8 mouse cellular contexts compared by ENCODE assay signal in the genomic region with DNA sequence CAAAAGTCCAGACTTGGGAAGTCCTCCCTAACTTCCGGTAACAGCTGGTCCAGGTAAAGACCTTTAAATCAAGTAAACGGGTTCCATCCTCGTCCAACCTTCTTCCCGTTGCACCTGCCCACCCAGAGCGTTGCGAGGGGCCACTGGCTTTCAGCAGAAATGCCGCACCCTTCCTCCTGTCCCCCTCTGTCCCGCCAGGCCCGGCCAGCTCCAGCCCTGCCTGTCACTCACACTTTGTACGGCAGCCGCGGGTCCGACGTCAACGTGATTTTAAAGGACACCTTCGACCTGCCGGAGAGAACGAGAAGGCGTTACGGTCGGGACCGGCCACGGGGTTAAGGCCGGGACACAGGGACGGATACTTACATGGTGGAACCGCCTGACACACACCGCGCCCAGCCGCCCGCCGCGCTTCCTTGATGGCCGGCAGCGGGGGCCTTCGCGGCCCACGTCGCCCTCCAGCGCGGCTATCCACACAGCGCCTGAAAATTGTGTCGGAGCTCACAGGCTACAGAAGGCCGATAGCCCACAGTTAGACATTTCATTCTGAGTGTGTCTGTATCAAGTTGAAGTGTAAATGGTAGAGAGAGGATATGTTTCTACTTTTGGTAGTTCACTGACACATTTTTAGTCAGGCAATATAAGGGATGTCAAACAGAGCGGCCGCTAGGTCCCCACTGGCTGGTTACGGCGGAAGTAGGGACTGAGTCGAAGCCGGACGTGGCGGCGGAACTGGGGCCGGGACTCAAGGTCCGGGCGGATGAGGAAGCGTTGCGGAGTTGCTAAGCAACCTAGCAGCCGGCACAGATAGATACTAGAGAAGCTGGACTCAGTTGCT. TPM values are rescaled to one million over a fixed set of nuclear protein-coding genes. Genes with fewer than 3 reads are reported as not detected.
DNase-seq lines count a peak whose midpoint lies in the region; ATAC-seq and TF ChIP-seq lines count a peak whose summit lies in the region.

A gene (minus strand): TSS at position 448 of the 838 bp plus-strand sequence.

- no peaks in the 10 kb centered on the region for H3K27me3 ChIP-seq in hindbrain, postnatal 0 days (ENCODE audit: insufficient read depth, low read length)

- peak; percentile 100 for ATAC-seq in common myeloid progenitor, adult 5-6 weeks (replicated peaks; ENCODE audit: low read depth, poor library complexity, severe bottlenecking)
- ATAC-seq in hindbrain, postnatal 0 days, result peak; percentile 100
- peak; percentile 99 for ATAC-seq in megakaryocyte, adult 5-6 weeks (ENCODE audit: poor library complexity, severe bottlenecking)

- peak within 1 kb of the TSS; percentile 84 for H3K9ac ChIP-seq in hindbrain, postnatal 0 days (replicated peaks; ENCODE audit: low read length)

- intact Hi-C loops in gastrocnemius, adult 2 months (cut with DNase I), result loop anchor here (2.0 kb wide), 1 partner anchor 339 kb away; no protein-coding TSS in a partner anchor
- intact Hi-C loops in left cerebral cortex, adult 2 months (cut with DNase I), result loop anchor here (5.0 to 10.0 kb wide), 4 partner anchors 294 to 829 kb away; a partner anchor contains a TSS

- 0 out of 2 replicates have a peak, but pooled peaks have one; percentile 5 for TF ChIP-seq CTCF in gastrocnemius, adult 2 months (IDR thresholded peaks at IDR 0.05)
- no peak for TF ChIP-seq CTCF in hindbrain, postnatal 0 days (IDR thresholded peaks at IDR 0.05; ENCODE audit: low read depth)
- no peak; the same call in 1 of the 2 replicates for TF ChIP-seq CTCF in left cerebral cortex, adult 2 months (IDR thresholded peaks at IDR 0.05)

- peak within 1 kb of the TSS; percentile 94 for H3K27ac ChIP-seq in gastrocnemius, adult 2 months
- peak within 1 kb of the TSS; percentile 71 for H3K27ac ChIP-seq in hindbrain, postnatal 0 days
- peak within 1 kb of the TSS; percentile 99 for H3K27ac ChIP-seq in left cerebral cortex, adult 2 months

- H3K9me3 ChIP-seq in hindbrain, postnatal 0 days (ENCODE audit: low read length), result no peaks in the 10 kb centered on the region

- peak within 1 kb of the TSS; percentile 94 for H3K4me2 ChIP-seq in hindbrain, postnatal 0 days (ENCODE audit: low read depth, low read length)

- H3K4me1 ChIP-seq in hindbrain, postnatal 0 days (ENCODE audit: insufficient read depth, low read length), result peaks cover 6% of the 10 kb centered on the region

- peak; percentile 98 for DNase-seq in ZHBTc4 (ENCODE audit: low read depth, low spot score)
- DNase-seq in gastrocnemius, adult 2 months, result peak; percentile 97
- DNase-seq in hindbrain, postnatal 0 days (ENCODE audit: low spot score), result peak; percentile 98
- DNase-seq in left cerebral cortex, adult 2 months (ENCODE audit: extremely low spot score in 1 of 2, low spot score in 2 of 2), result peak; percentile 89 to 93
- peak; percentile 93 to 95 for DNase-seq in right cerebral cortex, adult 2 months (ENCODE audit: low spot score in 2 of 2)
- peak; percentile 95 for DNase-seq in urinary bladder, postnatal 14 days (ENCODE audit: low spot score)

- peaks cover 13% of the 10 kb centered on the region for H3K36me3 ChIP-seq in hindbrain, postnatal 0 days (ENCODE audit: insufficient read depth, low read length)

- peak within 1 kb of the TSS; percentile 85 for H3K4me3 ChIP-seq in gastrocnemius, adult 2 months
- H3K4me3 ChIP-seq in hindbrain, postnatal 0 days (ENCODE audit: low read length), result peak within 1 kb of the TSS; percentile 99
- peak within 1 kb of the TSS; percentile 87 for H3K4me3 ChIP-seq in left cerebral cortex, adult 2 months

- under 1% methylated on average over 58 of the region's 58 CpGs for WGBS in hindbrain, postnatal 0 days

RNA-seq across cellular contexts. Expression of the gene that starts here (rescaled TPM):
- 45.4 and 56.8 TPM in 2 replicates for total RNA-seq in common myeloid progenitor, adult 5-6 weeks (2017)
- 10 to 100 TPM; 35.1 to 37.0 TPM for total RNA-seq in gastrocnemius, adult 2 months (2021)
- total RNA-seq in hindbrain, postnatal 0 days (2014; rRNA removed), result 18.0 and 19.8 TPM in 2 replicates
- 86.6 and 89.0 TPM in 2 replicates for polyA plus RNA-seq in hindbrain, postnatal 0 days (2015; fragmentation: Nextera tagmentation; extraction: Ambion mirVana)
- total RNA-seq in left cerebral cortex, adult 2 months (2021), result 10 to 100 TPM; 71.7 to 82.8 TPM
- 54.1 and 74.0 TPM in 2 replicates for total RNA-seq in megakaryocyte, adult 5-6 weeks (2015)
- 50.6 and 70.5 TPM in 2 replicates for total RNA-seq in megakaryocyte, adult 5-6 weeks (2017)

Comparison
In these comparisons a context has a peak if more than half of its experiments do, and no peak if none do; other contexts are left out.
1. Peak in every context shown above with its lines: DNase-seq, ATAC-seq, H3K4me3 ChIP-seq and H3K27ac ChIP-seq.